Mouse (Mus musculus): ENCODE measurements around the gene Gtf3c3. TPM values are rescaled to one million over a fixed set of nuclear protein-coding genes. Genes with fewer than 3 reads are reported as not detected.
A peak's percentile ranks its signal among the peaks of the same experiment; 100 is the strongest.

Gtf3c3 gene
- 10 to 100 TPM; 31.4 to 34.1 TPM for total RNA-seq (2021)
- long read RNA-seq, experiment 1, full-length matches to known transcripts = 6 of 9 reads
- long read RNA-seq, experiment 1, partial matches to known transcripts = 1 of 9 reads
- long read RNA-seq, experiment 1, other reads (novel, unspliced or antisense) = 2 of 9 reads
- long read RNA-seq, experiment 2, full-length matches to known transcripts = 11 of 13 reads
- long read RNA-seq, experiment 2, partial matches to known transcripts = 1 of 13 reads
- long read RNA-seq, experiment 2, other reads (novel, unspliced or antisense) = 1 of 13 reads

- 0 out of 2 replicates have a peak, but pooled peaks have one; percentile 3 for TF ChIP-seq CTCF (conservative IDR thresholded peaks at IDR 0.05)
- peak within 1 kb of the TSS; percentile 86 for H3K27ac ChIP-seq
- peak; percentile 61 to 83 for DNase-seq (ENCODE audit: low spot score in 2 of 2)
- peak within 1 kb of the TSS; percentile 97 for H3K4me3 ChIP-seq
Observed at GRCm38 (mm10) chr1:54438340-54439079, at the start of gene Gtf3c3. Gene Gtf3c3 (minus strand): TSS chr1:54438971.

- Histone ChIP-seq H3K27ac (no peak overlapping the region), H3K4me3 (no peak overlapping the region)
- no peak for DNase-seq (ENCODE audit: low spot score in 2 of 2)
- TF ChIP-seq CTCF (conservative IDR thresholded peaks at IDR 0.05) = no peak
Observed at GRCm38 (mm10) chr1:54484744-54485420, 46.1 kb upstream of the Gtf3c3 start.

GRCm38 (mm10) chr1:54480491-54480890, 41.7 kb upstream of the Gtf3c3 start:
- no peak overlapping the region for H3K27ac ChIP-seq
- TF ChIP-seq CTCF (conservative IDR thresholded peaks at IDR 0.05) = no peak
- DNase-seq (ENCODE audit: low spot score in 2 of 2) = no peak
- H3K4me3 ChIP-seq = no peak overlapping the region

GRCm38 (mm10) chr1:54468662-54469061, 29.9 kb upstream of the Gtf3c3 start:
- TF ChIP-seq CTCF (conservative IDR thresholded peaks at IDR 0.05) = no peak
- DNase-seq (ENCODE audit: low spot score in 2 of 2) = peak; percentile 24 to 49
- Histone ChIP-seq H3K4me3 (no peak overlapping the region), H3K27ac (no peak overlapping the region)

- no peak overlapping the region for H3K4me3 ChIP-seq
- DNase-seq (ENCODE audit: low spot score in 2 of 2) = no peak
- no peak for TF ChIP-seq CTCF (conservative IDR thresholded peaks at IDR 0.05)
- H3K27ac ChIP-seq = no peak overlapping the region
Observed at GRCm38 (mm10) chr1:54467366-54467765, 28.6 kb upstream of the Gtf3c3 start.

GRCm38 (mm10) chr1:54452116-54452515, 13.3 kb upstream of the Gtf3c3 start:
- DNase-seq (ENCODE audit: low spot score in 2 of 2) = no peak
- no peak for TF ChIP-seq CTCF (conservative IDR thresholded peaks at IDR 0.05)
- Histone ChIP-seq H3K4me3 (no peak overlapping the region), H3K27ac (no peak overlapping the region)

GRCm38 (mm10) chr1:54448833-54449232, 10.1 kb upstream of the Gtf3c3 start:
- no peak for TF ChIP-seq CTCF (conservative IDR thresholded peaks at IDR 0.05)
- Histone ChIP-seq H3K4me3 (no peak overlapping the region), H3K27ac (no peak overlapping the region)
- DNase-seq (ENCODE audit: low spot score in 2 of 2) = no peak

GRCm38 (mm10) chr1:54443641-54444040, 4.9 kb upstream of the Gtf3c3 start:
- TF ChIP-seq CTCF (conservative IDR thresholded peaks at IDR 0.05) = no peak
- Histone ChIP-seq H3K27ac (no peak overlapping the region), H3K4me3 (no peak overlapping the region)
- no peak for DNase-seq (ENCODE audit: low spot score in 2 of 2)

GRCm38 (mm10) chr1:54439080-54439476, 307 bp upstream of the Gtf3c3 start:
- peak overlapping the region; percentile 86 for H3K27ac ChIP-seq
- no peak for TF ChIP-seq CTCF (conservative IDR thresholded peaks at IDR 0.05)
- no peak for DNase-seq (ENCODE audit: low spot score in 2 of 2)

GRCm38 (mm10) chr1:54422195-54422750, 16.5 kb downstream of the Gtf3c3 start:
- no peak for DNase-seq (ENCODE audit: low spot score in 2 of 2)
- no peak overlapping the region for H3K4me3 ChIP-seq
- H3K27ac ChIP-seq = no peak overlapping the region
- no peak for TF ChIP-seq CTCF (conservative IDR thresholded peaks at IDR 0.05)

More at GRCm38 (mm10) chr1:54439080-54439476, 307 bp upstream of the Gtf3c3 start:
- peak overlapping the region; percentile 97 for H3K4me3 ChIP-seq

GRCm38 (mm10) chr1:54421670-54422069, 17.1 kb downstream of the Gtf3c3 start:
- DNase-seq (ENCODE audit: low spot score in 2 of 2) = no peak
- H3K27ac ChIP-seq = no peak overlapping the region
- no peak for TF ChIP-seq CTCF (conservative IDR thresholded peaks at IDR 0.05)
- no peak overlapping the region for H3K4me3 ChIP-seq

GRCm38 (mm10) chr1:54402736-54403135, 36.0 kb downstream of the Gtf3c3 start:
- H3K27ac ChIP-seq = no peak overlapping the region
- no peak for TF ChIP-seq CTCF (conservative IDR thresholded peaks at IDR 0.05)
- no peak overlapping the region for H3K4me3 ChIP-seq
- DNase-seq (ENCODE audit: low spot score in 2 of 2) = no peak

GRCm38 (mm10) chr1:54384221-54384620, 54.5 kb downstream of the Gtf3c3 start:
- no peak for DNase-seq (ENCODE audit: low spot score in 2 of 2)
- TF ChIP-seq CTCF (conservative IDR thresholded peaks at IDR 0.05) = no peak
- no peak overlapping the region for H3K27ac ChIP-seq
- H3K4me3 ChIP-seq = no peak overlapping the region

All from layer of hippocampus, adult 2 months (tissue).